Mouse (Mus musculus): ENCODE data around the gene Olfr875. TPM values are rescaled to one million over a fixed set of nuclear protein-coding genes. Genes with fewer than 3 reads are reported as not detected.
"Not testable (repeated sequence)": the region's sequence is repeated elsewhere in the genome, so short reads cannot be mapped to it uniquely, and the experiment has no call there.

The Olfr875 gene
- not detected in 2 replicates for polyA plus RNA-seq (2015; fragmentation: Nextera tagmentation; extraction: Ambion mirVana)

DNA sequence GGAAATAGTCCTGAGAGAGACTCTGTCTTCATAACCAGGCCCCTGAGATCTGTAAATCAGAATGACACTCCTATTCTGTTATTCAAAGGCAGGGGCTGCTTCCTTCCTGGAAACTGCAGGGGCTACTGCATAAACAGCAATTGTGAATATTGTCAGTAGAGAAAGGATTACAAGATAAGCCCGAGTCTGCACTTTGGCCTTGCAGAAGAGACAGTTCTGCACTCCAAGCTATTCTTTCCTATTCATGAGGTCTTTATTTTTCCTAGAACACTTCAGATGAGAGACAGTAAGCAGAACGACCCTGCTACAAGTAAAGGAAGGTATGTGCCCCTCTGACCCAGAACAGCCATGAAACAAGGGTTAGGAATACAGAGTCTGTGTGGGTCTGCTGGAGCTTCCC is at the start of gene Olfr875:
Olfr875 (plus strand) TSS at position 99 of the 400 bp plus-strand sequence.
- no peak within 1 kb of the TSS for H3K27ac ChIP-seq (replicated peaks)
- 28% methylated on average over 2 of the region's 2 CpGs for WGBS
- H3K4me3 ChIP-seq, result no peak within 1 kb of the TSS
- no peaks in the 10 kb centered on the region for H3K36me3 ChIP-seq
- ATAC-seq (ENCODE audit: extremely low read depth, insufficient number of reproducible peaks, low FRiP score, low TSS enrichment), result no peak
- H3K27me3 ChIP-seq (replicated peaks), result no peaks in the 10 kb centered on the region
- H3K4me1 ChIP-seq, result no peaks in the 10 kb centered on the region
- no peak within 1 kb of the TSS for H3K4me2 ChIP-seq
- H3K9ac ChIP-seq, result no peak within 1 kb of the TSS
- H3K9me3 ChIP-seq, result no peaks in the 10 kb centered on the region

DNA sequence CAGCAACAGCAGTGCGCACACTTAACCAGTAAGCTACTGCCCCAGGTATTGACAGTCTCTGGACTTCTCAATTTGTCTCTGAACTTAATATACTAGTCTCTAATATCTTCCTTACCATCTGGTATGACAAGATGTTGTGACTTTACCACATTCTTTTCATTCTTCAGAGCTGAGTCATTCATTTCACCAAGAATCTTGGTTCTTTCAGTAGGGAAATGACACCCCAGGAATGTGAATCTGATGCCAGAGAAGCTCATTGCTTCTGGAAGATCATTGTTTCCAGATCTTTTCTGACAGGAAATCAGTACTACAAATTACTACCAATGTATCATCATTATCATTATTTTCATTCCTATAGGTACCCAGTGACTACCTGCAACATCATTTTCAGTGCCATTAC is 37.3 kb upstream of the Olfr875 start:
- 91% methylated on average over 1 of the region's 1 CpGs for WGBS
- no peak overlapping the region for H3K27ac ChIP-seq (replicated peaks)
- no peak for ATAC-seq (ENCODE audit: extremely low read depth, insufficient number of reproducible peaks, low FRiP score, low TSS enrichment)
- H3K36me3 ChIP-seq, result no peaks in the 10 kb centered on the region
- no peak overlapping the region for H3K4me3 ChIP-seq
- no peaks in the 10 kb centered on the region for H3K9me3 ChIP-seq
- no peak overlapping the region for H3K9ac ChIP-seq
- H3K27me3 ChIP-seq (replicated peaks), result no peaks in the 10 kb centered on the region
- no peaks in the 10 kb centered on the region for H3K4me1 ChIP-seq
- H3K4me2 ChIP-seq, result no peak overlapping the region

DNA sequence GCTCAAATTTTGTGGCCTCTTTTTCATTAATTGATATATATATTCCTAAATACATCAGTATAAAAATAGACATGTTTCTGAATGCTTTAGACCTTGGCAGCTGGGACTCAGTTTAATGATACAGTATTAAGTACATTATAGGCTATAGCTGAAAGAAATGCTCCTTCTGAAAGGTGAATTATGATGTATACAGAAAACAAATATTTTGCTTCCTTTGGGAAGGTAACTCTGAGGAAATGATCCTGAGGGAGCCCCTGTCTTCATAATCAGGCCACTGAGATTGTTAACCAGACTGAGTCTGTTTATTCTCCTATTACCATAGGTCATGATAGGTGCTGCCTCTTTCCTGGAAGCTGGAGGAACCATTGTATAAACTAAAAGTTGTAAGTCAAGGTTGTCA is 26.9 kb upstream of the Olfr875 start, which contains the start of gene Olfr874:
Olfr874 (plus strand) TSS at position 301 of the 400 bp plus-strand sequence.
- Histone ChIP-seq H3K4me2 (no peak within 1 kb of the TSS), H3K9ac (no peak within 1 kb of the TSS), H3K27ac (replicated peaks) (no peak within 1 kb of the TSS), H3K27me3 (replicated peaks) (no peaks in the 10 kb centered on the region), H3K4me3 (no peak within 1 kb of the TSS), H3K9me3 (no peaks in the 10 kb centered on the region), H3K4me1 (no peaks in the 10 kb centered on the region), H3K36me3 (no peaks in the 10 kb centered on the region)
- no peak for ATAC-seq (ENCODE audit: extremely low read depth, insufficient number of reproducible peaks, low FRiP score, low TSS enrichment)

DNA sequence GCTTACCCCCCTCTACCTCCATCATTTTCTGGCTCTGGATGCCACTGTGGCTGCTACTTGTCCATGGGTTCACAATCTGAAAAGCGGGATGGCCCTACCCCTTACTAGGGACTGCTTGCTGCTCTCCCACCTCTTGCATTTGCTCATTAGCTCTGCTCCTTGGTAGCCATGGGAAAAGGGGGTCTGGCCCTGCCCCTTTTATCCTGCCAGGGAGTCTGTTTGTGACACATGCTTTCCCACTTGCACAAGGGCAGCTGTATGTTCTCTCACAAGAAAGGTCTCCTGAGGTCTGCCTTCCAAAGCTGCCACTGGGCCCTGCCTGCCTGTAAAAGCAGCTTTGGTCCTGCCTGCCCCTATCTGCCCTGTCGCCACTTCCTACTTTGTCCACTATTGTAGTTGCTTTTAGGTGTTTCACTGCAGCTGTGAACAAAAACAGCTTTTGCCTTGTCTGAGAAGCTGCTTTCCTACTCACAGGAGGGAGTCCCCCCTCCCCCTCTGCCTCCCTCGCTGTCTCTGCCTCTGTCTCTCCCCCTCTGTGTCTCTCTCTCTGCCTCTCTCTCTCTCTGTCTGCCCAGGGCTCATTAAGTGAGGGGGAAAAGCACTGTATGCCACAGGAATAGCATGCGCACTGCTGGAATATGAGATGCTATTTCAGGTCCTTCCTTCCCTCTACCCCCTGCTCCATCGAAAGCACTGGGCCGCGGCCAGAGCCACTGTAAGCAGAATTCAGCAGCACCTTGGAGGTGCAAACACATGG is 21.2 kb upstream of the Olfr875 start:
- H3K9me3 ChIP-seq, result no peaks in the 10 kb centered on the region
- WGBS, result 26% methylated on average over 7 of the region's 7 CpGs
- H3K4me2 ChIP-seq, result peak overlapping the region; percentile 31
- no peak overlapping the region for H3K27ac ChIP-seq (replicated peaks)
- ATAC-seq (ENCODE audit: extremely low read depth, insufficient number of reproducible peaks, low FRiP score, low TSS enrichment), result no peak
- 0 out of 2 replicates have a peak, but pooled peaks cover 4% of the 10 kb centered on the region for H3K4me1 ChIP-seq
- no peak overlapping the region for H3K4me3 ChIP-seq
- no peaks in the 10 kb centered on the region for H3K36me3 ChIP-seq
- H3K9ac ChIP-seq, result peak overlapping the region; percentile 21; the same call in 1 of the 2 replicates
- no peaks in the 10 kb centered on the region for H3K27me3 ChIP-seq (replicated peaks)

DNA sequence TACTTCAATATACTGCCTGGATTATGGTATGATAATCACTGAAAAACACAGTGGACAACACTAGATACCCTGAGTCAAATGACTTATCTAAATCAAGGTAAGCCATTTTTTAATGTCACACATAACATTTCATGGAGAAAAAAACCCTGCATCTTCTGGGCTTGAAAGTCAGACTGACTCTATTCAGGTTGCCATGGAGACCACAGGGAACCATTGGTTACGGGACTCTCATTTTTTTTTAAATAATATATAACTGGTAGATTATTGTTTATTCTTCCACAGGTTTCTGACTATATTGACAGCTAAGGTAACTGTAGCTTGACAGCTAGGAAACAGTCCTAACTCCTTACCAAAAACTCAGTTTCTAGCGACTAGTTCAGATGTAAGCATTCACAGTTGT is 20.2 kb upstream of the Olfr875 start:
- WGBS, result 76% methylated on average over 2 of the region's 2 CpGs
- Histone ChIP-seq H3K9ac (no peak overlapping the region), H3K36me3 (no peaks in the 10 kb centered on the region), H3K27ac (replicated peaks) (no peak overlapping the region), H3K4me3 (no peak overlapping the region), H3K9me3 (no peaks in the 10 kb centered on the region), H3K4me2 (no peak overlapping the region), H3K27me3 (replicated peaks) (no peaks in the 10 kb centered on the region), H3K4me1 (0 out of 2 replicates have a peak, but pooled peaks cover 4% of the 10 kb centered on the region)
- ATAC-seq (ENCODE audit: extremely low read depth, insufficient number of reproducible peaks, low FRiP score, low TSS enrichment), result no peak

DNA sequence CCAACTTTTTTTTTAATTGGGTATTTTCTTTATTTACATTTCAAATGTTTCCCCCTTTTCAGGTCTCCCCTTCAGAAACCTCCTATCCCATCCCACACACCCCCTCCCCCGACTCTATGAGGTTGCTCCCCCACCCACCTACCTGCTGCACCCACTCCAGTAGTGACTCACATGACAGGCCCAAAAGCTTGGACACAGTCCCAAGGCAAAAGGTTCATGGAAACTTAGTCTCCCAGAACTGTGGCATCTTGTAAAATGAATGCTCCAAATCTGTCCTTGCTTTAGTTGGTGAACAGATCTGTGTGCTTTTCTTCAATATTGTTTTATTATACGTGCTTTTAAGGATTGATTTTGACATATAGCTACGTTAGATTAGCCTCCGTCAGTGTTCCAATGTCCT is 19.7 kb upstream of the Olfr875 start:
- Histone ChIP-seq H3K4me2 (no peak overlapping the region), H3K27ac (replicated peaks) (no peak overlapping the region), H3K9ac (no peak overlapping the region), H3K4me1 (0 out of 2 replicates have a peak, but pooled peaks cover 4% of the 10 kb centered on the region), H3K4me3 (no peak overlapping the region), H3K27me3 (replicated peaks) (no peaks in the 10 kb centered on the region), H3K36me3 (no peaks in the 10 kb centered on the region), H3K9me3 (no peaks in the 10 kb centered on the region)
- WGBS, result 76% methylated on average over 4 of the region's 4 CpGs
- ATAC-seq (ENCODE audit: extremely low read depth, insufficient number of reproducible peaks, low FRiP score, low TSS enrichment), result no peak

DNA sequence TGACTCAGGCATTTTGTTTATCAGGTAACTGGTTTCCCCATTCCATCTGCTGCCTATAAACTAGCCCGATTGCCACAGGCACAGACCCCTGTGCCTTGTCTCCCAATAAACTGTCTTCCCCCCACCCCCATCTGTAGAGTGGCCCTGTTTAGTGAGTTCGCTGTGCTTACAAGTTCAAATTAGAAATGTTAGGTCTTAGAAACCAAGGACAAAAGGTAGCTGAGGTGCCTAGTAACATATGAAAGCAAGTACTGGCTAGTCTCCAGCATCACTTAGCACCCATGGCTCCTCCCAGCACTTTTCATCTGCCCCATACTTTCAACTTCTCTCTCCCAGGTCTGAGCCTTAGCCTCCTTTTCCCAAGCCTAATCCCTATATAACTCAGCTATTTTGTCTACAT is 9.9 kb upstream of the Olfr875 start:
- H3K36me3 ChIP-seq, result no peaks in the 10 kb centered on the region
- H3K4me3 ChIP-seq, result no peak overlapping the region
- H3K27me3 ChIP-seq (replicated peaks), result no peaks in the 10 kb centered on the region
- no peak for ATAC-seq (ENCODE audit: extremely low read depth, insufficient number of reproducible peaks, low FRiP score, low TSS enrichment)
- H3K9me3 ChIP-seq, result no peaks in the 10 kb centered on the region
- no peak overlapping the region for H3K9ac ChIP-seq
- no peak overlapping the region for H3K27ac ChIP-seq (replicated peaks)
- 70% methylated on average over 2 of the region's 2 CpGs for WGBS
- H3K4me2 ChIP-seq, result no peak overlapping the region
- no peaks in the 10 kb centered on the region for H3K4me1 ChIP-seq

DNA sequence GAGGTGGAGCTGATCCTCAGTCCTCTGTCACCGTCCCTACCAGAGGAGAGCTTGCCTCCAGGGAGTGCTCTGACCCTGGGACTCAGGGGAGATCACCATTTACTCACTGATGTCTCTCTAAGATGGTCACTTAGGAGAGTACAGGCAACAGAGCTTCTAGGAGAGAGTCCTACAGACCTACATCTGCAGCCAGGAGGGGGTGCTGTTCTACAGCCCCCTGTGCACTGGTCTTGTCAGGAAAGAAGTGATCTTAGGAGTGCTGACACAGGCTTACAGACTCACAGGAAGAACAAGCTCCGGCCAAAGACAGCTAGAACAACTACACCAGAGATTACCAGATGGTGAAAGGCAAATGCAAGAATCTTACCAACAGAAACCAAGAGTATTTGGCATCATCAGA is 9.1 kb upstream of the Olfr875 start:
- Histone ChIP-seq H3K4me3 (no peak overlapping the region), H3K27ac (replicated peaks) (no peak overlapping the region), H3K9ac (no peak overlapping the region), H3K9me3 (no peaks in the 10 kb centered on the region), H3K27me3 (replicated peaks) (no peaks in the 10 kb centered on the region), H3K36me3 (no peaks in the 10 kb centered on the region), H3K4me1 (no peaks in the 10 kb centered on the region), H3K4me2 (no peak overlapping the region)
- WGBS, result 36% methylated on average over 2 of the region's 2 CpGs
- no peak for ATAC-seq (ENCODE audit: extremely low read depth, insufficient number of reproducible peaks, low FRiP score, low TSS enrichment)

DNA sequence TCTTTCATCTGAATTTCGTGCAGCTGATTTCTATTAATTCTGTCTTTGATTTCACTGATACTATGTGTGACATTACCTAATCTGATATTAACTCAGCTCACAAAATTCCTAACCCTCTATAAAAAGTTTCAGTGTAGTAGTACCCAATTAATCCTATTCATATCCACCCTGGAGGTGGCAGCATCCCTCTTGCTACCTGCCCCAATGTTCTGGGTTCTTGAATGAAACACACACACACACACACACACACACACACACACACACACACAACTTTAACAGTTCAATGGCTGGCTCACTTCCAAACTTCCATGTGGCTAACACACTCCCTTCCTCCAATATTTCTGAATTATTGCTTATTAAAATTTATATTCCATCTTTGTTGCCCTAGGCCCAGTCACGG is 996 bp upstream of the Olfr875 start:
- no peaks in the 10 kb centered on the region for H3K9me3 ChIP-seq
- H3K36me3 ChIP-seq, result no peaks in the 10 kb centered on the region
- no peak overlapping the region for H3K27ac ChIP-seq (replicated peaks)
- H3K4me3 ChIP-seq, result no peak overlapping the region
- ATAC-seq (ENCODE audit: extremely low read depth, insufficient number of reproducible peaks, low FRiP score, low TSS enrichment), result no peak
- no peaks in the 10 kb centered on the region for H3K4me1 ChIP-seq
- no peaks in the 10 kb centered on the region for H3K27me3 ChIP-seq (replicated peaks)
- no peak overlapping the region for H3K4me2 ChIP-seq
- 49% methylated on average over 2 of the region's 2 CpGs for WGBS
- H3K9ac ChIP-seq, result no peak overlapping the region

DNA sequence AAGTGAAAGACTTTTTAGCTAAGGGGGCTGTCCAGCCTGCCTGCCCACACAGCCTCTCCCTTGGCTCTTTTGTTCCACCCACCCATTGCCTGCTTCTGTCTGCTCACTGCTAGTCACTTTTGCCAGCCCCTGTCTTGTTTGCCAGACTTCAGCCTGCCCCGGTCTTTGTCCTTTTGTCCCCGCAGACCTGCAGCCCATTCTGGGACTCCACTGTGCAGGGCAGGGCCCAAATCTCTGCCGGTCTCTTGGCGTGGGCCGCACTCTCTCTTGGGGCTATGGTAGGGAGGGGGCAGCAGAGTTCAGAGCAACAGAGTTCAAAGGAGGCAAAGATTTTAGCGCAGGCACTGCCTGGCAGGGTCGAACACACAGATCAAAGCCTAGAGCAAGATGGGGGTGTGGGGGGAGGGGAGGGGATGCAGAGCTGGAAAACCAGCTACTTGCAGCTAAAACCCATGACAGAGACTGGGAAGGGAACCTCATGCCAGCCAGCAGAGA is 11.2 kb downstream of the Olfr875 start:
- peak overlapping the region; percentile 41 for H3K27ac ChIP-seq (replicated peaks)

DNA sequence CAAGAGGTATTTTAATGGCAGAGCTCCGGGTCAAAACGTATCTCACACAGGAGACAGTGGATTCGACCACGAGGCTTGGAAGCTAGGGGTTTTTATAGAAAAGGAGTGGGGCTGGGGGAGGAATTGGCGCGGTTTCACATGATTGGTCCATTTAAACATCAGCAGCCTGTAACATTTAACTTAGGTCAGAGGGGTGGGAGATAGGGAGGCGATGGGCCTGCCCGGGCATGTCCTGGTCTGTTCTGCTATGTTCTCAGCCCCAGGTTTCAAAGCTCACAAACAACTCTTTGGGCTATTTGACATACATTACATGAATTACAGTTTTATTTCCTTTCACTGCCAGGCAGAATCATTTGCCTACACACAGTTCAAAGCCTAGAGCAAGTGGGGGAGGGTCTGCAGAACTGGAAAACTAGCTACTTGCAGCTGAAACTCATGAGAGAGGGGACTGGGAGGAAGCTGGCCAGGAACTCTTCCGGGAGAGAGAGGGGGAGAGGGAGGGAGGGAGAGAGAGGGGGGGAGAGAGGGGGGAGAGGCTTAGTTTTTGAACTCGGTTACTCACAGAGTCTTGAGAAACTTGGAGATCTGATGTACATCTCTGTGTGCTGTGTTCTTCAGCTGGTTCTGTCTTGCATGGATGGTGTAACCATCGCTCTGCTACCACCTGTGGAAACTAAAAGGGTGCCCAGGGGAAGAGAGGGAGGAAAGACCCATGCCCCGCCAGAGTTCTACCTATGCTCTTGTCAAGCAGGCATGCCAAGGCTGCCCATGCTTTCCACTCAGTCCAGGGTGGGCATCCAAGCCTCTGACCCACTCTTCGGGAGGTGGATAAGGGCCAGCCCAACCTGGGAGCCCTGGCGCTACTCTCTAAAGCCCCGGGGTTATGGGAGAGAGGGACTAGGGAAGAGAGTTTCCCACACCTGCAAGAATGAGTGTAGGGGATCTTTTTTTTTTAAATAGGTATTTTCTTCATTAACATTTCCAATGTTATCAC is 12.0 kb downstream of the Olfr875 start:
- H3K27ac ChIP-seq (replicated peaks); H3K4me1 ChIP-seq; H3K9me3 ChIP-seq; H3K9ac ChIP-seq; H3K36me3 ChIP-seq; H3K27me3 ChIP-seq (replicated peaks); ATAC-seq (ENCODE audit: extremely low read depth, insufficient number of reproducible peaks, low FRiP score, low TSS enrichment): not testable (repeated sequence)
- H3K4me3 ChIP-seq, result peak overlapping the region; percentile 37; the same call in 1 of the 2 replicates
- WGBS, result 54% methylated on average over 11 of the region's 15 CpGs
- H3K4me2 ChIP-seq, result peak overlapping the region; percentile 67

More for the DNA sequence above, 11.2 kb downstream of the Olfr875 start:
- no peaks in the 10 kb centered on the region for H3K27me3 ChIP-seq (replicated peaks)
- peak overlapping the region; percentile 67 for H3K4me2 ChIP-seq
- peaks cover 8% of the 10 kb centered on the region for H3K4me1 ChIP-seq
- H3K36me3 ChIP-seq, result no peaks in the 10 kb centered on the region
- H3K4me3 ChIP-seq, result peak overlapping the region; percentile 37
- no peaks in the 10 kb centered on the region for H3K9me3 ChIP-seq
- peak overlapping the region; percentile 72 for H3K9ac ChIP-seq
- 2% methylated on average over 7 of the region's 7 CpGs for WGBS
- 0 out of 2 replicates have a peak, but pooled peaks have one; percentile 51 for ATAC-seq (ENCODE audit: extremely low read depth, insufficient number of reproducible peaks, low FRiP score, low TSS enrichment)

All from heart, embryonic 13.5 days (tissue).